Mouse (Mus musculus) kidney, postnatal 4 days (tissue): ENCODE results near the gene Cdk19.
A peak's percentile ranks its signal among the peaks of the same experiment; 100 is the strongest.
"Not testable (repeated sequence)": the region's sequence is repeated elsewhere in the genome, so short reads cannot be mapped to it uniquely, and the experiment has no call there.

Experiments used
- DNase-seq, 2 experiments: peaks; one replicate each; pipeline ENCODE4 v3.0.0; 2021; ENCODE audit warnings: mixed read lengths in 2 of 2

The Cdk19 gene

GRCm38 (mm10) chr10:40491131-40491530 lies 151.8 kb downstream of the Cdk19 start:
- DNase-seq, result no peak

GRCm38 (mm10) chr10:40491748-40492147 lies 152.4 kb downstream of the Cdk19 start:
- no peak for DNase-seq

GRCm38 (mm10) chr10:40494181-40495162 lies 155.1 kb downstream of the Cdk19 start:
- peak in 1 of 2 experiments; percentile 16 for DNase-seq

- DNase-seq, result no peak
Observed at GRCm38 (mm10) chr10:40497301-40498041, 158.1 kb downstream of the Cdk19 start.

GRCm38 (mm10) chr10:40498426-40498825 lies 159.1 kb downstream of the Cdk19 start:
- DNase-seq, result no peak

GRCm38 (mm10) chr10:40499314-40500252 lies 160.2 kb downstream of the Cdk19 start:
- peak; percentile 34 to 51 for DNase-seq

- no peak for DNase-seq
Observed at GRCm38 (mm10) chr10:40500723-40501245, 161.4 kb downstream of the Cdk19 start.

- no peak for DNase-seq
Observed at GRCm38 (mm10) chr10:40502734-40503133, 163.4 kb downstream of the Cdk19 start.

GRCm38 (mm10) chr10:40510356-40510755 lies 171.0 kb downstream of the Cdk19 start:
- no peak for DNase-seq

- no peak for DNase-seq
Observed at GRCm38 (mm10) chr10:40511221-40511677, 171.9 kb downstream of the Cdk19 start.

GRCm38 (mm10) chr10:40512185-40512584 lies 172.8 kb downstream of the Cdk19 start:
- DNase-seq, result no peak

GRCm38 (mm10) chr10:40512996-40513395 lies 173.6 kb downstream of the Cdk19 start:
- DNase-seq, result not testable (repeated sequence)

GRCm38 (mm10) chr10:40515225-40515681 lies 175.9 kb downstream of the Cdk19 start:
- no peak for DNase-seq

GRCm38 (mm10) chr10:40516421-40516820 lies 177.1 kb downstream of the Cdk19 start:
- DNase-seq, result no peak

- peak in 1 of 2 experiments; percentile 25 for DNase-seq
Observed at GRCm38 (mm10) chr10:40519586-40519985, 180.2 kb downstream of the Cdk19 start.

- peak in 1 of 2 experiments; percentile 45 for DNase-seq
Observed at GRCm38 (mm10) chr10:40521579-40521978, 182.2 kb downstream of the Cdk19 start.

- DNase-seq, result peak; percentile 34 to 49
Observed at GRCm38 (mm10) chr10:40523312-40523975, 184.1 kb downstream of the Cdk19 start.

GRCm38 (mm10) chr10:40524032-40524806 lies 184.9 kb downstream of the Cdk19 start:
- DNase-seq, result no peak

- peak; percentile 43 to 50 for DNase-seq
Observed at GRCm38 (mm10) chr10:40524991-40525390, 185.6 kb downstream of the Cdk19 start.

- DNase-seq, result no peak
Observed at GRCm38 (mm10) chr10:40525616-40526155, 186.3 kb downstream of the Cdk19 start.
